Mouse (Mus musculus) layer of hippocampus, adult 8-10 months (tissue): ENCODE measurements at regions not wholly inside any gene's neighbourhood (a gene's known extent, or its start where the extent isn't known, plus 50 kb on each side); places are given as distances from the start of the nearest gene placed in this dataset.

ENCODE experiments used
- DNase-seq, 2 experiments: peaks; one replicate each; pipeline ENCODE4 v3.0.0; 2022; ENCODE audit warnings: low spot score in 2 of 2

DNA sequence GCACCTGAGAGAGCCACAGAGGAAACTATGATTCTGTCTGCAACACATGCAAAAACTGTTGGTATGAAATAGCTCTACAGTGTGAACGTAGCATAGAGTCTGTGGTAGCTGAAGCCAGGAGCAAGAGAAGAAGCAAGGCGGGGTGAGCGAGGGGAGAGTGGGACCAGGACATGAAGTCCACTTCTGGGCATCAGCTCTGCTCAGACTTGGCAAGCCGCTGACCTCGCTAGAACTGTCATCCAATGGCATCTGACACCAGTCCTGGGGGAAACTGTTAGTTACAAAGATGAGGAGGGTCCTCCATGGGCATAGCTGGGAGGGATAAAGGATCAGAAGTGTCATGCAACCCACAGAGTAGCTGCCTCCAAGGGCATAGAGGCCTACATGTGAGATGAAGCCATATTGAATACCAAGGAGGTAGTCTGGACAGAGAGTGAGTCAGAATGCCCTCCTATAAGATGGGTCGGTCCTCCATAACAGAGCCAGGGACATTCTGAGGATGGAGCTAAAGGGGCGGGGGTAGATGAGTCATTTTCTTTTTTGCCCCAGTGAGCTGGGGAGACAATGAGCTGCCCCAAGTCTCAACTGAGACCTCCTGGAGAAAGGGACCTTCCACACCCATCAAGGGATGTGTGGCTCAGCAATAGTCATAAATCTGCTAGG lies 102.0 kb downstream of the 1810010D01Rik start:
- DNase-seq, result no peak

DNA sequence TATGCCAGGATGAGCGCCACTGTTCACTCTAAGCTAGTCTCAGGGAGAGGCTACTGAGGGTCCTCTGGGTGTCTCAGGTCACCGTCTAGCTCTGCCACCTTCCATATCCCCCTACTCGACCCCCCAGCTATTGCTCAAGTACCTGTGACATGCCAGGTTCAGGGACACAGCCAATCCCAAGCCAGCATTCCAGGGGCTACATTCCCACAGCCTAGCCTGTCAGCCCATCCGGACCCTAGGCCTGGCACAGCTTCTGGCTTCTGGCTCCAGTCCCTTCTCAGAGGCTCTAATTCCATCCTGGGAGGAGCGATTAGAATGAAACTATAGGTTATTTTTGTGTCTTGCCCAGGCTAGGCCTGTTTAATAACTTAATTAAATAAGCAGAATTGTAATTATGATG lies 105.2 kb downstream of the 1810010D01Rik start:
- DNase-seq, result no peak

DNA sequence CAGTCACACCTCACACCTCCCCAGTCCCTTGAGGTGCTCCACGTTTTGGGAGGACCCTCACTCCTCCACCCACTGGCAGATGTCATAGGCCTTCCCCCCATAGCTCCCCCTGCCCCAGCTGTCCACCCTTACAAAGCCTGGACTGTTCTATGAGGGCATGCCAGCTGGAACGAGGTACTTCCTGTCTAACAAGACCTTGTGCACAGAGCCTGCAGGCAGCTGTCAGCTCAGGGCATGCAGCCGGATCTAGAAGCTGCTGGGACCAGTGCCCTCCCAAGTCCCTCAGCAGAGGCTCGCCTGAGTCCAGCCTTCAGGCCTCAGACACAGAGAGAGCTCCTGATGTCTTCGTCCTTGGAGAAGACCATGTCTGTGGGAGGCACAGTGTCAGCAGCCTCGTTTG lies 105.7 kb downstream of the 1810010D01Rik start:
- DNase-seq, result peak; percentile 28 to 31

DNA sequence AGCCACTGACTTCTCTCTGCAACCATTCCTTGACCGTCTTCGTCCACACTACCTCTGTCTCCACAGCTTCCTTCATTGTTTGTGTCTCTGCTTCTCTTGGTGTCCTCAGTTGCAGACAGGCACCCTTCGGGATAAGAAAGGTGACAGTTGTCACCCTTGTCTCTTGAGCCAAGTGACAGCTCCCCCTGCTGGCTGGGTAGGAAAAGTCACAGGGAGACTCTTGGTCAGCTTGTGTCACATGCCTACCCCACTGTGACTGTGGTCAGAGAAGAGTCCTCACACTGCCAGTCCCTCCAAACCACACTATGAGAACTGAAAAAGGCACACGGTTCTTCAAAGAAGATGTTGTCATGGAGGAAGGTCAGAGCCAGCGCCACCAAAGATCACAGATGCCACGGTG lies 109.6 kb downstream of the 1810010D01Rik start:
- no peak for DNase-seq

- no peak for DNase-seq
These were observed 113.8 kb downstream of the 1810010D01Rik start for GRCm38 (mm10) chr7:145094134-145094526.

DNA sequence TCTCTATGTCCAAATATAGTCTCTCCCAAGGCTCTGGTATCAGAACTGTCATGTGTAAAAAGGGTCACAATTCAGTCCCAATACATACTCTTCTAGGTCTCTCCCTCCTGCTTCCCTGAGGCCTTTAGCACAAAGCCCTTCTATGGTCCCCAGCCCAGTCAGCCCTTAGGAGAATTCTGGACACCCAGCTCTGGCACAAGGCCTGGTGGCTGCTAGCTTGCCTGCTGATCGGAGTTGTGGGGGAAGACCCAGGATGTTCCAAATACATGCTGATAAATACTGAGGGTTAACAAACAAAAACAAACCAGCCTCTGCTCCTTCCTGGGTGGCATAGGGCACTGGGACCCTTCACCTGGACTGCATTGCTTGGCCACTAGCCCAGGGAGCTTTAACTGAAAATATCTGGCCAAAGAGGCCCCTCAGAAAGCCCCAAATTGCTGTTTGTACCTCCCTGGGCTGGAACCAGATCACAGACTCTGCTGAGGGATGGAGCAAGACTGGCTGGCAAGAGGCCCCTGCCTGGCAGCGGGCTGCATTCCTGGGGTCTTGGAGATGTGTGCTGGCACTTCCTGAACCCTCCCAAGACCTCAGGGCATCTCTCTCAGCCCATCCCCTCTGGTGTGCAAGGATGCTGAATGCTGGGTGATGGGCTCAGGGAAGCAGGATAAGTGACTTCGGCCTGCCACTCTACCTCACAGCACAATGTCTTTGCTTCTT lies 114.3 kb downstream of the 1810010D01Rik start:
- no peak for DNase-seq

DNA sequence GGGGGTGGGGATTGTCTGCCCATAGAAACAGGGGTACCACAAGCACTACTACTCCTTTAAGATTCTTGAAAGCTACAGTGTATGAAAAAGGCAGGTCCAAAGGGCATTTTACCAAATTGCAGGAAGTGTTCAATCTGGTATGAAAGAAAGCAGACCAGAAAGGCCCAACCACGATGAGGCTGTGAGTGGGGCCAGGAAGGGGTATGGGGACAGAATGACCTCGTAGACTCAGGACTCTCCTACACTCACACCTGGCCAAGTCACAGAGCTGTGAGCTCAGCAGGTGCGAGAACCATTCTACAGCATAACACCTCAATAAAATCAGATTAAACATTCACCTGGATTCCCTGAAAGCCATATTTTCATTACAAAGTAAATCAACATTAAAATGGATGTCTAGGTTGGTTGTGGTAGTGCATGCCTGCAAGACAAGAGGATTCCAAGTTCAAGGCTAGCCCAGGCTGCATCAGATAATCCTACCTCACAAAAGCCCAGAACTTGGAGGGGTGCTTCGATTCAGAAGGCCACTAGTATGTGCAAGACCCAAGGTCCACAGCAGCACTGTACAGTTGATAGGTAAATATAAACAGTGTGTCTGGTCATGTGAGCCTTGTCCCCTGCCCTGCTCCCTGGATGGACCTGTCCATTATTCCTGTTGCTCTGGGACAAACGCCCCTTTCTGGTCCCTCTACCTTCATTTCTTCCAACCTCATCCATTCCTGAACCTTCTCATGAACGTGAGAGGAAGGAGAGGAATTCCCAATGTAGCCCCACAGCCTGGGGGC lies 115.3 kb downstream of the 1810010D01Rik start:
- no peak for DNase-seq

- no peak for DNase-seq
These were observed 117.1 kb downstream of the 1810010D01Rik start for GRCm38 (mm10) chr7:145090849-145091248.

GRCm38 (mm10) chr7:145089315-145089721 lies 118.6 kb downstream of the 1810010D01Rik start:
- DNase-seq, result no peak

DNA sequence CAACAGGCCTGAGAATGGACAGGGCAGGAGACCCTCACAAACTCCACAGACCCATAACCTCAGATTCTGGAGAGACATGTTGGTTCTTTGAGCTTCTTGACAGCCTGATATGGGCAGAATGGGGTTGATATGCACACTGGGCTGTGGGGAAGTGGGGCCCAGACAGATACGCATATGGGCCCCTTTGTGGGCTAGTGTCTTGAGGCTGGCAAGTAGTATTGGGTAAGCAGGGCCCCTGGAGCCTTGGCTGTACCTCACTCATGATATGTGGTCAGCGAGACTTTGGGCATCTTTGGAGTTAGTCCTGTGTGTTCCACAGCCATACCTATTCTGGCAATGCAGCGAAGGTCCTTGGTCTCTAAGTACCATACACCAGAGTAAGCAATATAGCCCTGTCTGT lies 119.3 kb downstream of the 1810010D01Rik start:
- no peak for DNase-seq

DNA sequence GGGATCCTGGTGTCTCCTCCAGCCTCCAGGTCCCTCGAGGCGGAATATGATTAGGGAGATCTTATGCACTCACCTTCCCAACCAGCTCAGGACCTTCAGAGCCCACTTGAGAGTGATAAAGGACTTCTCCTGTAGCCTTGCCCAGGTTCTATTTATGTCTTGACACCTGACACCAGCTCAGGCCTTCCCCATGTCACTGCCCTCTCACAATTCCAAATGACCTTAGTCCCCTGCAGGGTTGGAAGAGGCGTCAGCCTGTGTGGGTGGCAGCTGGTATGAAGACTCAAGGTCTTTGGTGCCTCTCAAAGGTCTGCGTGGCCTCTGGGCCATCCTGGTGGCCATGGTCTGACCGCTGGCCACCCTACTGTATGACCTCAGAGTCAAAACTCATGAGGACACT lies 120.1 kb downstream of the 1810010D01Rik start:
- no peak for DNase-seq

DNA sequence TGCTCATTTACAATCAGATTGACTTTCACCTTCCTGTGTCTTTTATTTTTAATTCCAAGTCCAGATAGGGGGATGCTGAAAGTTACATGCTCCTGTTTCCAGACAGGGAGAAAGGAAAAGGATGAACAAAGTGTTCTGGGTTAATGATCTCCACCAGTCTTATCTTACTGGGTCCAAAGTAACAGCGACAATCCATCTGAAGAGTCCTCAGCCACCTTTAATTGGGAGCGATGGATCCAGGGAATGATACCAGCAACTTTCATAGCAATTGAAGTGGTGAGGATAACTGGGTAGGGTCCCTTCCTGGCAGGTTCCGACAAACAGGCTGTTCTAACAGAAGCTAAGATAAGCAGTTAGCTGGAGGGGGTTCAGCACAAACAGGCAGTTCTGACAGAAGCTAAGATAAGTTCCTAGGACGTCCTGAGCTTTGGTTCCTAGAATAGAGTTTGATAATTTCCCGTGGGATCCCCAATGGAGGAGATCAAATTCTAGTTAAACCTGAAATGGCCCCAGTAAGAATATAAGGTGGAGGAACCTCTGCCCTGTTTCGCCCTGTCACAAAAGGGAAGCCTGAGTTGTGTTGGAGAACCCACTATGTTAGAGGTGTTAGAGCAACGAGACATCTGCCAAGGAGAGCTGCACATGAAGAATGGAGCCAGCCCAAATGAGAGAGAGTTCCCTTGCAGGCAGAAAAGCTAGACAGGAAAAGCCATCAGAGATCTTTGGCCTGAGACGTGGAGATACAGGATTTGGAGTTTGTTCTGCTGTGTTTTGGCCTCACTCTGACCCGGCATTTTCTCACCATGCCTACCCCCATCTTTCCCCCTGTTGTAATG lies 124.8 kb downstream of the 1810010D01Rik start:
- DNase-seq, result no peak

GRCm38 (mm10) chr7:145071996-145072790 lies 132.5 kb upstream of the Ccnd1 start:
- no peak for DNase-seq

DNA sequence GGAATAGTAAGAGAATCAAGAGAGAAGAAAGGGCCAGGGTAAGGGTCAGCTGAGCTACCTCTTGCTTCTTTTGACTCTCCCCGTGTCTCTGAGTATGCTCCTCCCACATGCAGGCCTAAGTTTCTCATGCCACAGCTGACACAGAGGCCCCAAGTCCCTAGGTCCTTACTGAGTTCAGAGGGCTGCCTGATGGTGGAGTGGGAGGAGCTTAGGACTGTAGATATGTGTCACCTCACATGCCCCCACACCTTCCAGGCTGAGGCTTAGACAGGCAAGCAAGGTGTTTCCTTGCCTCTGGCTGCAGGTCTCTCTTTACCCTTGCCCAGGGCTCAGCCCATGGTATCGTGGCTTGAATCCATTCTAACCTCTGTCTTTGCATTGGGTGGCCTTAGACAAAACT lies 131.8 kb upstream of the Ccnd1 start:
- no peak for DNase-seq

DNA sequence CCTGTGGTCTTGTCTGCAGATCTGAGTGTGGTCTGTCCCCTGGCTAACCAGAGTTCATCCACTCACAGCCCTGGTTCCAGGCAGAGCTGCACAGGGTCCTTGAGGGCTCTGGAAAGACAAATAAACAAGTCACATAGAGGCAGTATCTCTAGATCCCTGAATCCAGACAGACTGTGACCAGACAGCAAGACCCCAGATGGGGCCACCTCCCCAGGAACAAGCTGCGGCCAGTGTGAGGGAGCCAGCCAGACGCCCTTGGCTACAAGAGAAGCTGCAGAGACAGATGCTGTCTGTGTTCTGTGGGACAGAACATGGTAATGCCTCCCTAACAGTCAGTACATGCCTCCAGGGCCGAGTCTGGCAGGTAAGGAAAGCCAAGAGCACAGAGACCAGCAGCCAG lies 127.6 kb upstream of the Ccnd1 start:
- DNase-seq, result no peak

DNA sequence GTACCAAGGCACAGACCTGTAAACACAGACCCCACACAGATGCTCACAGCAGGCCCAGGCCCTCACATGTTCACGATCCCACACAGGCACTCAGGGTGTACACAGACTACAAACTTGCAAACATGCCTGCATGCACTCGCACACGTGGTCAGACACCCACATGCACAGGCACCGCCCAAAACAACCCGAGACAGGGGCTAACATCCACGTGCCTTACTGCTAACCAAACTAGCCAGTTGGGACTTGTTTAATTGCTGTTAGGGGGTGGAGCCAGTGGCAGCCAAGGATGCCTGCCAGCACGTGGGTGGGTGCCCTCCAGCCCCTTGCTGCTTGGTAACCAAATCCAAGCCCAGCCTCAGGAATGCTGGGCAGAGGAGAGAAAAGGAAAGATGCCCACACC lies 116.6 kb upstream of the Ccnd1 start:
- no peak for DNase-seq

DNA sequence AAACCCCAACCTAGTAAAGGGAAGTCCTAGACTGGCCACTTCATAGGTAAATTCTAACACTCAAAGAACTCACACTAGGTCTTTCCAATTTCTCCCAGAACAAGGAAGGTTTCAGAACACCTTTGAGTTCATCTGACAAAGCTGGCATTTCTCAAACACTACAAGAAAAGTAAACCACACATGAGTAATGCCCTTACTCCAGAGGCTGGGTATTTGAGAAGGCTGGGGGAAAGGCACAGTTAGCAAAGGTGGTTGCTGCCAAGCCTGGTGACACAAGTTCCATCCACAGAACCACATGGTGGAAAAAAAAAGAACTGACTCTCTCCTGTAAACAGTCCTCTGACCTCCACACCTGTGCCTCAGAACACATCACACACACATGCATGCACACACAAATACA lies 111.9 kb upstream of the Ccnd1 start:
- no peak for DNase-seq

DNA sequence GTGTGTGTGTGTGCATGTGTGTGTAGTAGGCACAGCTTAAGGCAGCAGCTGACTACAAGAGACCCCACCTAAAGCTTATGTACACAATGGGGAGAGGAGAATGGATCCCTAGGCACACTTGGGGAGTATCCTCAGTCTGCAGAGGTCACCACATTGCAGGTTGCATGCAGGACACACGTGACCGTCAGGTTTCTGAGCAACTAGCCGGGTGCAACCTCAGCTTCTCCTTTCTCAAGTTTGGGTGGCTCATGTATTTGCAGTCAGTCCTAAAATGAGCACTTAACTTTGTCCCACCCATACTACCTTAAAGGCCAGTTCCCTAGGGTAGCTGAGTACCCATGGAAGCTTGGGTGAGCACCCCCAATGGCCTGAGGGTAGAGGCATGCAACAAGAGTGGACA lies 111.0 kb upstream of the Ccnd1 start:
- DNase-seq, result no peak

GRCm38 (mm10) chr7:145048481-145048877 lies 108.8 kb upstream of the Ccnd1 start:
- no peak for DNase-seq

GRCm38 (mm10) chr7:145047771-145048480 lies 108.2 kb upstream of the Ccnd1 start:
- DNase-seq, result no peak
